Mouse (Mus musculus): Measurements from ENCODE around the gene Lamb1.

GRCm38 (mm10) chr12:31323136-31323695, 58.2 kb downstream of the Lamb1 start:
- no peak for TF ChIP-seq POLR2A (IDR thresholded peaks at IDR 0.05; ENCODE audit: extremely low read depth, insufficient read depth, low read length)
- no peak for TF ChIP-seq CTCF (IDR thresholded peaks at IDR 0.05; ENCODE audit: low read depth, low read length)
